7 mouse cellular contexts compared by ENCODE assay signal in the genomic region with DNA sequence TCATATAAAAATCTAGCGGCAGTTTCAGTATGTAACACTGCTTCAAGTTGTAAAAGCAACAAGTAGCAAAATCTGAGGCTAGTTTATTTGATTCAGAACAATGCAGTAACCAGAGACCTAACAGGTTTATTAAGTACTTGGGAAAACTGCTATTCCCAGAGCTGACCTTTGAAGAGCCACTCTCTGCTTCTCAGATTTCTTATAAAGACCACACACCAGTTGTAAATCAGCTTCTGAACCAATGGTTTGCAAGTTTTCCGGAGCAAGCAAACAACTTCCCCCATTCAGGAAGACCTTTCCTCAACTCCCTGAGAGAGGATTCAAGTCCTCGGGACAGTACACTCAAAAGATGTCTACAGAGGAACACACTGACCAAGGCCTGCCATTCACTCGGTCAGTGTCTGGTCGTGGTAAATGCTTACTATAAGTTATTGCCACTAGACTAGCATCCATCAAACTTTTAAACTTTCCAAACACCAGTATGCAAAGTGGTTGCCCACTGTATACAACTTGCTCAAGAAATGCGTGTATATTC. TPM values are rescaled to one million over a fixed set of nuclear protein-coding genes. Genes with fewer than 3 reads are reported as not detected.
A peak's percentile ranks its signal among the peaks of the same experiment; 100 is the strongest.
DNase-seq lines count a peak whose midpoint lies in the region; ATAC-seq and TF ChIP-seq lines count a peak whose summit lies in the region.

No protein-coding gene starts in this region.

- H3K27me3 ChIP-seq in testis, adult 2 months (ENCODE audit: control insufficient read depth, insufficient read depth, low read length) = no peaks in the 10 kb centered on the region
- no peaks in the 10 kb centered on the region for H3K27me3 ChIP-seq in forebrain, embryonic 14.5 days (replicated peaks; ENCODE audit: control insufficient read depth, insufficient read depth, low read length)
- H3K27me3 ChIP-seq in liver, embryonic 14.5 days (ENCODE audit: control insufficient read depth, insufficient read depth, low read length) = no peaks in the 10 kb centered on the region

- H3K4me3 ChIP-seq in testis, adult 2 months (ENCODE audit: control insufficient read depth, low read depth, low read length) = peak overlapping the region; percentile 98
- peak overlapping the region; percentile 84 for H3K4me3 ChIP-seq in forebrain, embryonic 14.5 days (ENCODE audit: low read depth, low read length)
- H3K4me3 ChIP-seq in liver, embryonic 14.5 days (ENCODE audit: insufficient read depth in 1 of 2, low read depth in 2 of 2, low read length in 2 of 2) = peak overlapping the region; percentile 80 to 88

- H3K4me1 ChIP-seq in testis, adult 2 months (ENCODE audit: control insufficient read depth, insufficient read depth, low read length) = peaks cover 11% of the 10 kb centered on the region
- peaks cover 28% of the 10 kb centered on the region for H3K4me1 ChIP-seq in forebrain, embryonic 14.5 days (ENCODE audit: control insufficient read depth, insufficient read depth, low read length)
- peaks cover 17 to 25% of the 10 kb centered on the region in 2 experiments for H3K4me1 ChIP-seq in liver, embryonic 14.5 days (replicated peaks; ENCODE audit: control insufficient read depth in 2 of 2, insufficient read depth in 2 of 2, low read length in 1 of 2)

- 22% methylated on average over 6 of the region's 6 CpGs for WGBS in forebrain, embryonic 14.5 days
- WGBS in liver, embryonic 14.5 days (ENCODE audit: insufficient replicate concordance) = 16% methylated on average over 6 of the region's 6 CpGs

- peak overlapping the region; percentile 72 for H3K4me2 ChIP-seq in forebrain, embryonic 14.5 days (ENCODE audit: low read length)
- peak overlapping the region; percentile 95 for H3K4me2 ChIP-seq in liver, embryonic 14.5 days (ENCODE audit: low read depth)

- TF ChIP-seq CTCF in testis, adult 2 months (IDR thresholded peaks at IDR 0.05; ENCODE audit: control insufficient read depth, insufficient read depth, insufficient replicate concordance, low read depth, low read length) = no peak
- no peak for TF ChIP-seq CTCF in liver, embryonic 14.5 days (IDR thresholded peaks at IDR 0.05; ENCODE audit: low read depth)

- no peak for DNase-seq in testis, postnatal 14 days (ENCODE audit: low spot score)
- no peak for DNase-seq in forebrain, embryonic 14.5 days (ENCODE audit: low spot score)
- DNase-seq in liver, embryonic 14.5 days (ENCODE audit: low read depth in 3 of 3, low spot score in 3 of 3) = no peak
- no peak for DNase-seq in ovary, postnatal 36 days (ENCODE audit: low spot score)
- DNase-seq in cerebellum, adult 18-20 months = no peak
- DNase-seq in urinary bladder, postnatal 10 days (ENCODE audit: low spot score) = no peak

- H3K9ac ChIP-seq in forebrain, embryonic 14.5 days (ENCODE audit: low read length) = peak overlapping the region; percentile 98
- peak overlapping the region; percentile 93 for H3K9ac ChIP-seq in liver, embryonic 14.5 days (replicated peaks)

- no peak for ATAC-seq in forebrain, embryonic 14.5 days
- no peak for ATAC-seq in liver, embryonic 14.5 days (ENCODE audit: insufficient read depth)

- no peaks in the 10 kb centered on the region for H3K36me3 ChIP-seq in testis, adult 2 months (ENCODE audit: control insufficient read depth, insufficient read depth, low read length)
- H3K36me3 ChIP-seq in forebrain, embryonic 14.5 days (ENCODE audit: control insufficient read depth, insufficient read depth, low read length) = no peaks in the 10 kb centered on the region
- no peaks in the 10 kb centered on the region for H3K36me3 ChIP-seq in liver, embryonic 14.5 days (replicated peaks; ENCODE audit: control insufficient read depth, insufficient read depth, low read depth)

- TF ChIP-seq POLR2A in testis, adult 2 months (IDR thresholded peaks at IDR 0.05; ENCODE audit: control insufficient read depth, low read depth, low read length) = no peak

- H3K27ac ChIP-seq in testis, adult 2 months (ENCODE audit: control insufficient read depth, insufficient read depth, low read depth, low read length) = no peak overlapping the region
- 0 out of 2 replicates have a peak overlapping the region, but pooled peaks have one; percentile 97 for H3K27ac ChIP-seq in forebrain, embryonic 14.5 days (ENCODE audit: low read depth, low read length)
- H3K27ac ChIP-seq in liver, embryonic 14.5 days = peak overlapping the region; percentile 13; the same call in 1 of the 2 replicates

- H3K9me3 ChIP-seq in forebrain, embryonic 14.5 days (replicated peaks; ENCODE audit: control insufficient read depth, low read length) = no peaks in the 10 kb centered on the region
- H3K9me3 ChIP-seq in liver, embryonic 14.5 days (ENCODE audit: control insufficient read depth, low read length) = no peaks in the 10 kb centered on the region

- no peak for TF ChIP-seq EP300 in liver, embryonic 14.5 days (IDR thresholded peaks at IDR 0.05; ENCODE audit: low read depth)

RNA-seq across cellular contexts. Expression of a gene that starts 1.6 kb away (rescaled TPM):
- 4.0 and 4.1 TPM in 2 replicates for polyA plus RNA-seq in testis, adult 2 months (2012; rRNA removed)
- 8.9 and 9.1 TPM in 2 replicates for polyA plus RNA-seq in forebrain, embryonic 14.5 days (2014; fragmentation: Nextera tagmentation; extraction: Ambion mirVana)
- 1.7 and 1.9 TPM in 2 replicates for polyA plus RNA-seq in liver, embryonic 14.5 days (2012; rRNA removed)
- 1.9 and 2.6 TPM in 2 replicates for polyA plus RNA-seq in liver, embryonic 14.5 days (2014; fragmentation: Nextera tagmentation; extraction: Ambion mirVana)
